Mouse (Mus musculus): ENCODE results near the gene Acvr2b. TPM values are rescaled to one million over a fixed set of nuclear protein-coding genes. Genes with fewer than 3 reads are reported as not detected.
"Not testable (repeated sequence)": the region's sequence is repeated elsewhere in the genome, so short reads cannot be mapped to it uniquely, and the experiment has no call there.

Gene Acvr2b
- polyA plus RNA-seq (2012; rRNA removed) = 22.1 and 32.1 TPM in 2 replicates

DNA sequence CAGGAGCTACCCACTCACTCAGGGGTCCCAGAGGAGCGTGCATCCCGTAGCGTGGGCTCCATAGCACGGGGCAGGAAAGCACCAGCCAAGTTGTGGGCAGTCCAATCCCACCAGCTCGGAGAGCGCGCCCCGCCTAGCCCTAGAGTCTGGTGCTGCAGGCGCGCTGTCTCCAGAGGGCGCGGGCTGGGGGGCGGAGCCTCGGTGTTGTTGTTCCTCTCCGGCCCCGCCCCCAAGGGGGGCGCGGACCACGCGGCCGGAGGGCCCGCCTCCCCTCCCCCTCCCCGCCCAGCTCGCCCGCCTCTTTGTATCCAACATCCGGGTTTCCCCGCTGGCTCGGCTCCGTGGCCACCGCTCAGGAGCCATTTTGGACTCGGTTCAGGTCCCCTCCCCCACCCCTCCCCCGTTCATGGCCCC lies at the start of gene Acvr2b:
Gene Acvr2b, plus strand, starts transcription at position 318 of the 414 bp plus-strand sequence.
- DNase-seq (ENCODE audit: low read depth) = peak; percentile 98
- no peak for TF ChIP-seq POLR2A (IDR thresholded peaks at IDR 0.05; ENCODE audit: borderline replicate concordance, extremely low read depth, insufficient read depth, insufficient read length, poor library complexity, severe bottlenecking)
- TF ChIP-seq CTCF (IDR thresholded peaks at IDR 0.05; ENCODE audit: borderline replicate concordance, extremely low read depth, insufficient read depth, insufficient read length) = peak; percentile 37; the same call in 1 of the 2 replicates

DNA sequence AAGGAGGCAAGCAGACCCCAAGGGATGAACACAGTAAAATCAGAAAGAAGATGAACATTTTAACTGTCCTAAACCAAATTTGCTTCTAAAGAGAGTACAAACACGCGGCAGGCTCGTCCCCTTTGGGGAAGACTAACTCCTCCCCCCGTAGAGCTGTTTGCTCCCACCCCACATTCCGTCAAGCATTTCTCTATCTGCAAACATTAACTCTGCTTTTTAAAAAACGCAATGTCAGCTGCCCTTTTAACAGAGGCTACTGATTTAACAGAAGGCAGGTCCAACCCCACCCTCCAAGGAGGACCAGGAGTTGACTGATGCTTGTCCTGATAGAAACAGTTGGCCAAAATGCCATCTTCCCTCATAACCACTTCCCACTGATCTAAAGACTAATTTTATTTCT lies 48.0 kb upstream of the Acvr2b start:
- TF ChIP-seq POLR2A (IDR thresholded peaks at IDR 0.05; ENCODE audit: borderline replicate concordance, extremely low read depth, insufficient read depth, insufficient read length, poor library complexity, severe bottlenecking) (no peak), CTCF (IDR thresholded peaks at IDR 0.05; ENCODE audit: borderline replicate concordance, extremely low read depth, insufficient read depth, insufficient read length) (no peak)
- no peak for DNase-seq (ENCODE audit: low read depth)

DNA sequence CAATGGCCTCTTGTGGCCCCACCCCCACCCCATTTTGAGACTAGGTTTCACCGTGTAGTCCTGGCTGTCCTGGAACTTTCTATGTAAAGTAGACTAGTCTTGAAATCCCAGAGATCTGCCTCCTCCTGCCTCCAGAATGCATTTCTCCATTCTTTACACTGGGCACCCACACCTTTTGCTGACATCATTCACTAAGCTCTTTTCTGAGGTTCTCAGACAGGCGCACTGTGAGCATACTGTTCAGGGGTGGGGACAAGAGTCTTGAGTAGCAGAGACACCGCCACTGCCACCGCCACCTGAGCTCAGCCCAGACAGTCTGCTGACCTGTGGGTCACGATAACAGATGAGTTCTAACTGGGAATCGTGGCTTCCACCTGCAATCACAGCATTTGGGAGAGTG lies 46.0 kb upstream of the Acvr2b start:
- TF ChIP-seq POLR2A (IDR thresholded peaks at IDR 0.05; ENCODE audit: borderline replicate concordance, extremely low read depth, insufficient read depth, insufficient read length, poor library complexity, severe bottlenecking) = no peak
- TF ChIP-seq CTCF (IDR thresholded peaks at IDR 0.05; ENCODE audit: borderline replicate concordance, extremely low read depth, insufficient read depth, insufficient read length) = no peak
- peak; percentile 6 for DNase-seq (ENCODE audit: low read depth)

DNA sequence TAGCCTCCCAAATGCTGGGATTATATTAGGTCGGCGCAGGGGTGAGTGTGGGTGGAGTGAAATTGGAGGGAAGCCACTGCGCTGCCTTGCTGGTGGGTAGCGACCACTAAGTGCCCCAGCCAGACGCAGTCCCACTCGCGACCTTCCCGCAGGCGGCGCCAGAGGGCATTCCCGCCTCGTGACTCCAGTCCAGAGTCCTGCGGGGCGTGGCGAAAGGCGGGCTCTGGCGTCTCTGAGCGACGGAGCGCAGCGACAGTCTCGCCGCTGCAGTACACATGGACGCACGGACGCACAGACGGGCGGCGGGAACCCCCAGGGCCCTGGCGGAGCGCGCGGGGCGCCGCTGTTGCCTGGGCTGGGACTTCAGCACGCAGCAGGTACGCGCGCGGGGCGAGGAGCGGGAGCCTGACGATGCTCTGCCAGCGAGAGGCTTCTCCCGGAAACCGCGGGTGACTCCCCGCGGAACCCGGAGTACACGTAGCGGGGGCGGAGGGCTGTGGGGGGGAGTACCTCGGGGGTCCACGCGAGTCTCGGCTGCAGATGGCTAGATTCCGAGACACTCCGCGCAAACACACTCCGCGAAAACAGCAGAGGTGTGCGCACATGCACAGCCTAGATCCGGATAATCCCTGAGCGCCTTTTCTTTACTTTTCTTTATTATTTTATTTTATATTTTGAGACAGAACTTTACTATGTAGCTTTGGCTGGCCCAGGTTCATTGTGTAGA lies 44.4 kb upstream of the Acvr2b start, which contains the start of gene Xylb:
Gene Xylb, plus strand, starts transcription at position 51 of the 727 bp plus-strand sequence.
- peak; percentile 92 for DNase-seq (ENCODE audit: low read depth)
- TF ChIP-seq POLR2A (IDR thresholded peaks at IDR 0.05; ENCODE audit: borderline replicate concordance, extremely low read depth, insufficient read depth, insufficient read length, poor library complexity, severe bottlenecking) (0 out of 2 replicates have a peak, but pooled peaks have one; percentile 33), CTCF (IDR thresholded peaks at IDR 0.05; ENCODE audit: borderline replicate concordance, extremely low read depth, insufficient read depth, insufficient read length) (peak; percentile 83)

DNA sequence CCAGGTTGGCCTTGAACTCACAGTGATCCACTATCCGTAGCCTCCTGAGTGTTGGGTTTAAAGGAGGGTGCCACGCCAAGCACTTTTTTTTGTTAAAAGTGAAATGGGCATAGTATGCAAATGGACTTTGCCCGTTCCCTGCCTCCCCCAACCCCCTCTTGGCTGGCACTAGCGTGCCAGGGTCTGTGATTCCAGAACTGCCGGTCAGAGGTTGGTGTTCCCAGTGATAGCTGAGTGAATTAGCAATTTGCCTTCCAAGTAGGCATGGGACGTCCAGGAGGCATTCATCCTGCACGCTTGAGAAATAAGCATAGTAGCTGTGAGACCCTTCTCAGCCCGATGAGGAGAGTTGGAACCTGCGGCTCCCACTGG lies 43.9 kb upstream of the Acvr2b start:
- DNase-seq (ENCODE audit: low read depth) = peak; percentile 9
- TF ChIP-seq POLR2A (IDR thresholded peaks at IDR 0.05; ENCODE audit: borderline replicate concordance, extremely low read depth, insufficient read depth, insufficient read length, poor library complexity, severe bottlenecking) (no peak), CTCF (IDR thresholded peaks at IDR 0.05; ENCODE audit: borderline replicate concordance, extremely low read depth, insufficient read depth, insufficient read length) (no peak)

DNA sequence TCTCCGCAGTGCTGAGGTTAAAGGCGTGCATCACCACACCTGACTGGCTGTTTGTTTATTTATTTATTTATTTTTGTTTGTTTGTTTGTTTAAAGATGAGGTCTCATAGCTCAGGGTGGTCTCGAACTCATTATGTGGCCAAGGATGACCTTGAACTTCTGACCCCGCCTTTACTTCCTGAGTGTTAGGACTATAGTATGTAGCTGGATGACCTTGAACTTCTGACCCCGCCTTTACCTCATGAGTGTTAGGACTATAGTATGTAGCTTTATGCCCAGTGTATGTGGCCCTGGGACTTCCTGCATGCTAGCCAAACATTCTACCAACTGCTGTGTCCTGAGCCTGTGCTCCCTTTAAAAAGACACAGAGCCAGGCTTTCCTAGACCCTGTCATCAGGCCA lies 40.5 kb upstream of the Acvr2b start:
- TF ChIP-seq CTCF (IDR thresholded peaks at IDR 0.05; ENCODE audit: borderline replicate concordance, extremely low read depth, insufficient read depth, insufficient read length) = no peak
- no peak for TF ChIP-seq POLR2A (IDR thresholded peaks at IDR 0.05; ENCODE audit: borderline replicate concordance, extremely low read depth, insufficient read depth, insufficient read length, poor library complexity, severe bottlenecking)

DNA sequence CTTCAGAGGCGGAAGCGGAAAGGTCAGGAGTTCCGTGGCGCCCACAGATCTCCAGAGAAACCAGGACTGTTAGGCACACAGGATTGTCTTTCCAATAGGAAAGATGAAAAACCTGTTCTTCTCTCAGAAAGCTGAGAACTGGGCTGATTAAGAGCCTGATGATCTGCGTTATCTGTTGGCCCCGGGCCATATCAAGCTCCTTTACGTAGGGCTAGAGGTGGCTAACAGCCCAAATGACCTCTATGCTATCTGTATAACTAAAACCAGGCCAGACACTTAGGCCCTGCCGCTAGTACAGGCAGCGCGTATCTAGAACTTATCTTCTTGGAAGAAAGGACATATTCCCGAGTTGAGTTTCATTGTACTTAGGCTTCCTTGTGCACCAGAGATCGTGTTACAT lies 38.7 kb upstream of the Acvr2b start:
- TF ChIP-seq CTCF (IDR thresholded peaks at IDR 0.05; ENCODE audit: borderline replicate concordance, extremely low read depth, insufficient read depth, insufficient read length) = no peak
- TF ChIP-seq POLR2A (IDR thresholded peaks at IDR 0.05; ENCODE audit: borderline replicate concordance, extremely low read depth, insufficient read depth, insufficient read length, poor library complexity, severe bottlenecking) = no peak
- DNase-seq (ENCODE audit: low read depth) = no peak

More for the DNA sequence above, 40.5 kb upstream of the Acvr2b start:
- no peak for DNase-seq (ENCODE audit: low read depth)

DNA sequence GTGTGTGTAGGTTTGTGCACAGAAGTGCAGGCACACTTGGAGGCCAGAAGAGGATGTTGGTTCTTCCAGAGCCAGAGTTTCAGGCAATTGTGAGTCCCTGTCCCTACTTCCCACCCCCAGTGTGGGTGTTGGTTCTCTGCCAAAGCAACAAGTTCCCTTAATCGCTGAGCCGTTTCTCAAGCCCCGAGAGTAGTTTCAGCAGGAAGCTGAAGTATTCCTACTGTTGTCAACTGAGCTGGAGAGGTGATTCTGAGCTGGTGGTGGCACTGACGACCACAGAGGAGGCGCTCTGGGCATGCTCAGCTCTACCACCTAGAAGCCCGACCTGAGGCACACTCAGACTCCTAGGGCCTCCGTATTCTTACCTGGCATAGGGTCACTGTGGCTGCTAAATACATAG lies 36.6 kb upstream of the Acvr2b start, which contains the start of gene Slc22a14:
Gene Slc22a14, minus strand, starts transcription at position 270 of the 400 bp plus-strand sequence.
- DNase-seq (ENCODE audit: low read depth) = no peak
- TF ChIP-seq POLR2A (IDR thresholded peaks at IDR 0.05; ENCODE audit: borderline replicate concordance, extremely low read depth, insufficient read depth, insufficient read length, poor library complexity, severe bottlenecking) (no peak), CTCF (IDR thresholded peaks at IDR 0.05; ENCODE audit: borderline replicate concordance, extremely low read depth, insufficient read depth, insufficient read length) (no peak)

DNA sequence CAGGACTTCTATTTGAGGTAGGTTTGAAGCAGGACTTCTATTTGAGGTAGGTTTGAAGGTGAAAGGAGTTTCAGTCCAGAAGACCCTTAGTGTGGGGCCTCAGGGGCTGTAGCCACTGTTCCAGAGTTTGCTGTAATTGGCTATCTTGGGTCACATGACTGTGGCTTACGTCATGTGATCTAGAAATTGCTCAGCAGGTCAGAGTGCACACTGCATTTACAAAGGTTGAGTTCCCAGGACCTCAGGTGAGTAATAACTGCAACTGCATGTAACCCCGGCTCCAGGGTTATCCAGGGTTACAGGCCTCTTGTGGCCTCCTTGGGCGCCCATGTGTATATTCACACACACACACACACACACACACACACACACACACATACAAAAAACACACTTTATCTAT lies 33.6 kb upstream of the Acvr2b start:
- no peak for DNase-seq (ENCODE audit: low read depth)
- TF ChIP-seq CTCF (IDR thresholded peaks at IDR 0.05; ENCODE audit: borderline replicate concordance, extremely low read depth, insufficient read depth, insufficient read length) (no peak), POLR2A (IDR thresholded peaks at IDR 0.05; ENCODE audit: borderline replicate concordance, extremely low read depth, insufficient read depth, insufficient read length, poor library complexity, severe bottlenecking) (no peak)

DNA sequence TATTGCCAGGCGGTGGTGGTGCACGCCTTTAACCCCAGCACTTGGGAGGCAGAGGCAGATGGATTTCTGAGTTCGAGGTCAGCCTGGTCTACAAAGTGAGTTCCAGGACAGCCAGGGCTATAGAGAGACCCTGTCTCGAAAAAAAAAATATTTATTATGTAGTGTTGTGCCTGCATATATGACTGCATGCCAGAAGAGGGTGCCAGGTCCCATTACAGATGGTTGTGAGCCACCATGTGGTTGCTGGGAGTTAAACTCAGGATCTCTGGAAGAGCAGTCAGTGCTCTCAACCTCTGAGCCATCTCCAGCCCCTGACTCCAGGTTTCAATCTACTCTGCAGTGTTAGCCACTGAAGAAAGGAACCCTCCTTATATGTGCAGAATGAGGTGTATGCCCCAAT lies 31.1 kb upstream of the Acvr2b start:
- DNase-seq (ENCODE audit: low read depth) = not testable (repeated sequence)

DNA sequence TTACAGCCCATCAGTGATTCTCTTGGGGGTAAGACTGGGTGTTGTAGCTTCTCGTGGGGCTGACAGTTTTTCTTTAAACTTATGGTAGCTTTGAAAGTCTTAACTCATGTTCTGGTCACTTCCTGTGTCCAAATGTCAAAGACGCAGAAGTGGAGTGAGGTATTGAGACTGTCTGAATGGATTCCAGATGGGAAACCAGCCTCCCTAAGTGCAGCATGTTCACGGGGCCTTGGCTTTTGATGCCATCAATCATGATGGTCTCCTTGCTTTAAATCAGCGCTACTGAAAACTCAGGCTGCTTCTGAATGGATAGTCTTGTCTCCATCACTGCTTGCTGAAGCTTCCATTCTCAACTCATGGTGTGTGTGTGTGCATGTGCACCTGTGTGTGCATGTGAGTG lies 30.7 kb upstream of the Acvr2b start:
- TF ChIP-seq POLR2A (IDR thresholded peaks at IDR 0.05; ENCODE audit: borderline replicate concordance, extremely low read depth, insufficient read depth, insufficient read length, poor library complexity, severe bottlenecking) (no peak), CTCF (IDR thresholded peaks at IDR 0.05; ENCODE audit: borderline replicate concordance, extremely low read depth, insufficient read depth, insufficient read length) (no peak)
- DNase-seq (ENCODE audit: low read depth) = no peak

DNA sequence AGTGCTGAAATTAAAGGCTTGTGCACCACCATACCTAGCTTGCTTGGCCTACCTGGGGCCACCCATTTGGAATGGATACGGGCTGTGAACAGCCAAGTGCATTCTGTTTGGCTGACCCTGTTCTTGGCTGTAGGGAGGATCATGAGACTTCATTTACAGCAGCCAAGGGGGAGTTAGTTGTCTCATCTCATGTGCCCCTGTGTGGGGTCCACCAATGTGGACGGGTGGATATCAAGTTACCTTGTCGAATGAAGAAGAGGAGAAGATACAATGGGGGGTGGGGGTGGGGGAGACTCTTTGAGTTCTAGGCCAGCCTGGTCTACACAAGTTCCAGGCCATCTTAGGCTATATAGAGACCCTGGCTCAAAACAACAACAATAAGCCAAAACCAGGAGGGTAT lies 26.9 kb upstream of the Acvr2b start:
- TF ChIP-seq POLR2A (IDR thresholded peaks at IDR 0.05; ENCODE audit: borderline replicate concordance, extremely low read depth, insufficient read depth, insufficient read length, poor library complexity, severe bottlenecking) (no peak), CTCF (IDR thresholded peaks at IDR 0.05; ENCODE audit: borderline replicate concordance, extremely low read depth, insufficient read depth, insufficient read length) (no peak)
- no peak for DNase-seq (ENCODE audit: low read depth)

All from brain, embryonic 14.5 days (tissue).